Mouse (Mus musculus): ENCODE data around the gene Bbs12. TPM values are rescaled to one million over a fixed set of nuclear protein-coding genes. Genes with fewer than 3 reads are reported as not detected.
A peak's percentile ranks its signal among the peaks of the same experiment; 100 is the strongest.

Gene Bbs12
- polyA plus RNA-seq, 1 experiment from 2014 or later, result 3.9 TPM

GRCm38 (mm10) chr3:37313371-37313770, 1.0 kb downstream of the Bbs12 start:
- Histone ChIP-seq H3K36me3 (ENCODE audit: control insufficient read depth, insufficient read depth, low read length) (no peaks in the 10 kb centered on the region), H3K9me3 (ENCODE audit: control insufficient read depth, low read length) (no peaks in the 10 kb centered on the region), H3K4me1 (ENCODE audit: control insufficient read depth, insufficient read depth, low read length) (peaks cover 7% of the 10 kb centered on the region), H3K27me3 (replicated peaks; ENCODE audit: control insufficient read depth, insufficient read depth, low read length) (no peaks in the 10 kb centered on the region), H3K4me3 (ENCODE audit: low read length) (no peak overlapping the region; the same call in 1 of the 2 replicates), H3K27ac (ENCODE audit: low read length) (peak overlapping the region; percentile 43; the same call in 1 of the 2 replicates), H3K9ac (ENCODE audit: low read depth, low read length) (peak overlapping the region; percentile 27; the same call in 1 of the 2 replicates), H3K4me2 (ENCODE audit: low read depth, low read length) (peak overlapping the region; percentile 80)
- WGBS, result 21% methylated on average over 1 of the region's 1 CpGs
- no peak for ATAC-seq

GRCm38 (mm10) chr3:37316233-37316632, 3.9 kb downstream of the Bbs12 start:
- no peak overlapping the region for H3K4me2 ChIP-seq (ENCODE audit: low read depth, low read length)
- no peaks in the 10 kb centered on the region for H3K9me3 ChIP-seq (ENCODE audit: control insufficient read depth, low read length)
- H3K36me3 ChIP-seq (ENCODE audit: control insufficient read depth, insufficient read depth, low read length), result no peaks in the 10 kb centered on the region
- no peak overlapping the region for H3K27ac ChIP-seq (ENCODE audit: low read length)
- 96% methylated on average over 1 of the region's 1 CpGs for WGBS
- no peaks in the 10 kb centered on the region for H3K27me3 ChIP-seq (replicated peaks; ENCODE audit: control insufficient read depth, insufficient read depth, low read length)
- no peak for ATAC-seq
- H3K9ac ChIP-seq (ENCODE audit: low read depth, low read length), result no peak overlapping the region
- H3K4me1 ChIP-seq (ENCODE audit: control insufficient read depth, insufficient read depth, low read length), result peaks cover 7% of the 10 kb centered on the region
- H3K4me3 ChIP-seq (ENCODE audit: low read length), result no peak overlapping the region

GRCm38 (mm10) chr3:37324310-37324709, 12.0 kb downstream of the Bbs12 start:
- no peak overlapping the region for H3K9ac ChIP-seq (ENCODE audit: low read depth, low read length)
- ATAC-seq, result no peak
- WGBS, result 43% methylated on average over 3 of the region's 3 CpGs
- no peak overlapping the region for H3K4me3 ChIP-seq (ENCODE audit: low read length)
- H3K4me1 ChIP-seq (ENCODE audit: control insufficient read depth, insufficient read depth, low read length), result no peaks in the 10 kb centered on the region
- no peak overlapping the region for H3K4me2 ChIP-seq (ENCODE audit: low read depth, low read length)
- no peaks in the 10 kb centered on the region for H3K36me3 ChIP-seq (ENCODE audit: control insufficient read depth, insufficient read depth, low read length)
- H3K27ac ChIP-seq (ENCODE audit: low read length), result no peak overlapping the region
- no peaks in the 10 kb centered on the region for H3K9me3 ChIP-seq (ENCODE audit: control insufficient read depth, low read length)
- no peaks in the 10 kb centered on the region for H3K27me3 ChIP-seq (replicated peaks; ENCODE audit: control insufficient read depth, insufficient read depth, low read length)

GRCm38 (mm10) chr3:37325317-37326112, 13.2 kb downstream of the Bbs12 start:
- Histone ChIP-seq H3K4me1 (ENCODE audit: control insufficient read depth, insufficient read depth, low read length) (no peaks in the 10 kb centered on the region), H3K4me3 (ENCODE audit: low read length) (no peak overlapping the region), H3K9me3 (ENCODE audit: control insufficient read depth, low read length) (no peaks in the 10 kb centered on the region), H3K27me3 (replicated peaks; ENCODE audit: control insufficient read depth, insufficient read depth, low read length) (no peaks in the 10 kb centered on the region), H3K27ac (ENCODE audit: low read length) (no peak overlapping the region), H3K4me2 (ENCODE audit: low read depth, low read length) (no peak overlapping the region), H3K36me3 (ENCODE audit: control insufficient read depth, insufficient read depth, low read length) (no peaks in the 10 kb centered on the region), H3K9ac (ENCODE audit: low read depth, low read length) (no peak overlapping the region)
- 85% methylated on average over 5 of the region's 5 CpGs for WGBS
- no peak for ATAC-seq

- ATAC-seq, result no peak
- Histone ChIP-seq H3K4me3 (ENCODE audit: low read length) (no peak overlapping the region), H3K27me3 (replicated peaks; ENCODE audit: control insufficient read depth, insufficient read depth, low read length) (no peaks in the 10 kb centered on the region), H3K4me2 (ENCODE audit: low read depth, low read length) (no peak overlapping the region), H3K9ac (ENCODE audit: low read depth, low read length) (no peak overlapping the region), H3K9me3 (ENCODE audit: control insufficient read depth, low read length) (no peaks in the 10 kb centered on the region), H3K36me3 (ENCODE audit: control insufficient read depth, insufficient read depth, low read length) (no peaks in the 10 kb centered on the region), H3K4me1 (ENCODE audit: control insufficient read depth, insufficient read depth, low read length) (no peaks in the 10 kb centered on the region), H3K27ac (ENCODE audit: low read length) (no peak overlapping the region)
- 81% methylated on average over 3 of the region's 3 CpGs for WGBS
These were observed 14.3 kb downstream of the Bbs12 start for GRCm38 (mm10) chr3:37326627-37327026.

DNA sequence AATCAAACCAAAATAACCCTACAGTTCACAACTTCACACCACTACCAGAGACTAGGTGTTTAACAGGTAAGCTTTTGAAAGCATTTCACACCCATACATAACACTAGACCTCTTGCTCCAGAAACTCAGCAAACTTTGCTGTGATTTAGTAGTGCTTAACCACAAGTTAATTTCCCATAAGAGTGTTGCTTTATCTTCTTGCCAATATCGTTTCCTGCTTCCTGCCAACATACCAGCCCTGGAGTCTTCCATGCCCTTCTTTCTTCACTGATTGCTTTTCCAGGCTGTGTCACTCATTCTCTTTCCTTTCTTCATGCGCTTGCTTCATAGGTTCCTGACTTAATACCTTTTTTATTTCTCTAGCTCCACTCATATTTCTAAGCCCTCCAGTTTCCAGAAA, 16.1 kb downstream of the Bbs12 start:
- Histone ChIP-seq H3K4me3 (ENCODE audit: low read length) (no peak overlapping the region), H3K36me3 (ENCODE audit: control insufficient read depth, insufficient read depth, low read length) (no peaks in the 10 kb centered on the region), H3K9ac (ENCODE audit: low read depth, low read length) (no peak overlapping the region), H3K9me3 (ENCODE audit: control insufficient read depth, low read length) (no peaks in the 10 kb centered on the region), H3K4me2 (ENCODE audit: low read depth, low read length) (no peak overlapping the region), H3K27me3 (replicated peaks; ENCODE audit: control insufficient read depth, insufficient read depth, low read length) (no peaks in the 10 kb centered on the region), H3K4me1 (ENCODE audit: control insufficient read depth, insufficient read depth, low read length) (no peaks in the 10 kb centered on the region), H3K27ac (ENCODE audit: low read length) (no peak overlapping the region)
- ATAC-seq, result no peak
- 80% methylated on average over 2 of the region's 2 CpGs for WGBS

DNA sequence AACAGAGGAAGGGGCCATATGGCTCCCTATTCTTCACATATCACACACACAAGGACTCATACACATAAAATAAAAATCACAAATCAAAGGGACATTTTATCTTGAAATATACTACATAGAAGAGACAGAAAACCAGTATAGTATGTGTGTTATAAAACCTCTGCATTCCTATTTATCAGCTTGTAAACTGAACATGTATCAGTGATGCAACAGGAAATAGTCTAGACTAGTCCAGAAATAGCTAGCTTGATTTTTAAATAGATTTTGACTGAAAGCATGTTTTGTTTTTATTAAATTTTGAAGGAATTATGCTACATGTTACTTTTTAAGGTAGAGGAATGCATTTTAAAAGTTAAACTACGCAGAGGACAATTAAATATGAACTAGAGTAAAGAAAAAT, 17.6 kb downstream of the Bbs12 start:
- WGBS, result 81% methylated on average over 1 of the region's 1 CpGs
- no peaks in the 10 kb centered on the region for H3K9me3 ChIP-seq (ENCODE audit: control insufficient read depth, low read length)
- H3K4me3 ChIP-seq (ENCODE audit: low read length), result no peak overlapping the region
- no peaks in the 10 kb centered on the region for H3K4me1 ChIP-seq (ENCODE audit: control insufficient read depth, insufficient read depth, low read length)
- H3K27me3 ChIP-seq (replicated peaks; ENCODE audit: control insufficient read depth, insufficient read depth, low read length), result no peaks in the 10 kb centered on the region
- no peak overlapping the region for H3K27ac ChIP-seq (ENCODE audit: low read length)
- no peaks in the 10 kb centered on the region for H3K36me3 ChIP-seq (ENCODE audit: control insufficient read depth, insufficient read depth, low read length)
- H3K4me2 ChIP-seq (ENCODE audit: low read depth, low read length), result no peak overlapping the region
- no peak overlapping the region for H3K9ac ChIP-seq (ENCODE audit: low read depth, low read length)
- no peak for ATAC-seq

DNA sequence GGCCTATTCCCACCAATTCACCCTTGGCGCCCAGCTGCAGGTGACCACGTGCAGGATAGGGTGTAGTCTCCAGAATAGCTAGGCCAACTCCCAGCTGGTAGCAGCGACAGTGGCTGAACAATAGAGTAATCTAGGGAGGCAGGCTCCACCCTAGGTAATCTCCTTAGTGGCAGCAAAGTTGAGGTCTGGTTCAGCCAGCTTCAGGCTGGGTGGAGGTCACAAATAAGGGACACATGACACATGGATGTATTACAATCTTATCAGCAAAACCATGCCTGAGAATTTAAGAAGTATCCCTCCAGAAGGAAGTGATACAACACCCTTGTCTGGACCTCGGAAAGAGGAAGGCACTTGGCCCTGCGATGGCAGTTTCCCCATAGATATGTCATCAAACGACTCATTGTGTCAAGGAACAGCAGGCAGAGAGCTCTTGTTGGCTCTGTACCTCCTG, 19.7 kb downstream of the Bbs12 start:
- WGBS, result 70% methylated on average over 6 of the region's 6 CpGs
- Histone ChIP-seq H3K27me3 (replicated peaks; ENCODE audit: control insufficient read depth, insufficient read depth, low read length) (no peaks in the 10 kb centered on the region), H3K27ac (ENCODE audit: low read length) (no peak overlapping the region), H3K4me3 (ENCODE audit: low read length) (no peak overlapping the region), H3K9ac (ENCODE audit: low read depth, low read length) (no peak overlapping the region), H3K9me3 (ENCODE audit: control insufficient read depth, low read length) (no peaks in the 10 kb centered on the region), H3K4me2 (ENCODE audit: low read depth, low read length) (no peak overlapping the region), H3K4me1 (ENCODE audit: control insufficient read depth, insufficient read depth, low read length) (no peaks in the 10 kb centered on the region), H3K36me3 (ENCODE audit: control insufficient read depth, insufficient read depth, low read length) (no peaks in the 10 kb centered on the region)
- no peak for ATAC-seq

DNA sequence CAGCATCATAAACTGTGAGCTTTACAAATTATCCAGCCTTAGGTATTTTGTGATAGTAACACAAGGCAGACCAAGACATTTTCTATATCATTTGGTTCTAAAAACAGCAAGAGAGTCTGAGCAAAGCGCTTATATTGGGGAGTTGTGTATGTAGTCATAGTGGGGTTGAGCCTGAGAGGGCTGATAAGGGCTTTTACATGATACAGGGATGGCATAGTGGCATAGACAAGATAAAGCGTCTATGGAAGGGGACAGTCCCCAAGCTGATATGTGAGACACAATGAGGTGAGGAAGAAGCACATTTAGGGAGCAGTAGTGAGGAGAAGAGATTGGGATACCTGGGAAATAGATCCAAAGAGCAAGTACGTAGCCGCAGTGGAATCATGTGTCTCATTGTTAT, 21.7 kb downstream of the Bbs12 start:
- H3K9me3 ChIP-seq (ENCODE audit: control insufficient read depth, low read length), result no peaks in the 10 kb centered on the region
- no peak for ATAC-seq
- no peak overlapping the region for H3K4me2 ChIP-seq (ENCODE audit: low read depth, low read length)
- H3K27ac ChIP-seq (ENCODE audit: low read length), result no peak overlapping the region
- no peaks in the 10 kb centered on the region for H3K36me3 ChIP-seq (ENCODE audit: control insufficient read depth, insufficient read depth, low read length)
- no peaks in the 10 kb centered on the region for H3K27me3 ChIP-seq (replicated peaks; ENCODE audit: control insufficient read depth, insufficient read depth, low read length)
- no peak overlapping the region for H3K4me3 ChIP-seq (ENCODE audit: low read length)
- WGBS, result 91% methylated on average over 4 of the region's 4 CpGs
- no peaks in the 10 kb centered on the region for H3K4me1 ChIP-seq (ENCODE audit: control insufficient read depth, insufficient read depth, low read length)
- H3K9ac ChIP-seq (ENCODE audit: low read depth, low read length), result no peak overlapping the region

DNA sequence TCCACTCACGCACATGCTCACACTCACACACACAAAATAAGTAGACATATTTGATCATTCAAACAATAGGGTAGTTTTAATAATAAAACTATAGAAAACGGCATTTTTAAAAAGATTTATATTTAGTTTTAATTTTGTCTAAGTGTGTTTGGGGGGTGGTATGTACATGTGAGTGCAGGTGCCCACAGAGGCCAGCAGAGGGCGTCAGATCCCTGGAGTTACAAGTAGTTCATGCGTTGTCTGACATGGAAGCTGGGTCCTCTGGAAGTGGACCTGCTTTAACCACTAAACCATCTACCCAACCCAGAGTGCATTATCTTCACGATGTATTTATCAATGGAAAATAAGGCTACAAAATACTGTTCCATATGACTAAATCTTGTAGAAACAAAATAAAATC, 28.8 kb downstream of the Bbs12 start:
- Histone ChIP-seq H3K27me3 (replicated peaks; ENCODE audit: control insufficient read depth, insufficient read depth, low read length) (no peaks in the 10 kb centered on the region), H3K36me3 (ENCODE audit: control insufficient read depth, insufficient read depth, low read length) (no peaks in the 10 kb centered on the region), H3K9me3 (ENCODE audit: control insufficient read depth, low read length) (no peaks in the 10 kb centered on the region), H3K27ac (ENCODE audit: low read length) (no peak overlapping the region), H3K4me2 (ENCODE audit: low read depth, low read length) (no peak overlapping the region), H3K4me3 (ENCODE audit: low read length) (no peak overlapping the region), H3K9ac (ENCODE audit: low read depth, low read length) (no peak overlapping the region), H3K4me1 (ENCODE audit: control insufficient read depth, insufficient read depth, low read length) (no peaks in the 10 kb centered on the region)
- WGBS, result 62% methylated on average over 5 of the region's 5 CpGs
- ATAC-seq, result no peak
